Mouse (Mus musculus) fat pad, adult 2 months (tissue): ENCODE data around the gene Panx1.

Experiments used
- DNase-seq: peaks from one replicate; pipeline ENCODE4 v3.0.0-alpha.2; 2011; ENCODE audit warnings: low read depth, low spot score; ENCODE audit errors: extremely low read depth

Gene Panx1

DNA sequence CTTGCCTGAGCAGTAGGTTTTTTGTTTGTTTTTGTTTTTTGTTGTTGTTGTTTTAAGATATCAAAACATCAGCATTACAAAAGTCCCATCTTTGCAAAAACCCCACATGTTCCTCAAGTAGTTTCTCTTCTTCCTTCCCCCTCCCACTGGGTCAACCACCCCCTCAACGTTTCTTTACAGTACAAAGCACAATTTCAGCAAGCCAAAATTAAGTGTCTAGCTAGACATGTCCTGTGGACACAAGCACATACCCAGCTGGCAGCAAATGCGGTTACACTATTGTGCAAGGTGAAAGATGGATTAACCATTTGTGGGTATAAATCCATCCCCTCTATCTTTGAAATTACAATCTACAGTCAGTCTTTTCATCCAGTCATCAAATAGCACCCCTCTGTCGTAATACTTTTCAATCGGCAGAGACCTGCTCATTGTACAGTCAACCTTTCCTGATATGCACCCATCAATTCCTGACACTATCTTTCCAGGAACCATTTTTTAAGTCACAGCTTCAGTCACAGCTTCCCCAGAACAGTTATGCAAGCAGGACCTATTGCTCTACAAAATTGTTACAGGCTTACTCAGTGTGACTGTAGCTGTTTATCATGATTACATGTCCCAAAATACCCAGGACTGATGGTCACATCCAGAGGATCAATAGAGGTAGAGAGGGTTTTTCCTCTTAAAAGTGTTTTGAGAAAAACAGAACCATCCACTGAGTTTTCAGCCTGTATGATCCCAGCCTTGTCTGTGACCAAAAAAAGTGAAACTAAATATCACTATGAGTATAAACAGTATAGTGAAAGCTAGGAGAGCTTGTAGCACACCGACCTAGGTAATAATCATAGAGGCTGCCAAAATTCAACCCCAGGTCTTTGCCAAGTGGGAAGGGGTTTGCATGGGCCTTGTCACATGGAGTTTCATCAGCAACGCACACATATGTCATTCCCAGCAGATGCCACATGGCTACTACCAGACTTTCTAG is 70.7 kb downstream of the Panx1 start:
- DNase-seq: no peak

DNA sequence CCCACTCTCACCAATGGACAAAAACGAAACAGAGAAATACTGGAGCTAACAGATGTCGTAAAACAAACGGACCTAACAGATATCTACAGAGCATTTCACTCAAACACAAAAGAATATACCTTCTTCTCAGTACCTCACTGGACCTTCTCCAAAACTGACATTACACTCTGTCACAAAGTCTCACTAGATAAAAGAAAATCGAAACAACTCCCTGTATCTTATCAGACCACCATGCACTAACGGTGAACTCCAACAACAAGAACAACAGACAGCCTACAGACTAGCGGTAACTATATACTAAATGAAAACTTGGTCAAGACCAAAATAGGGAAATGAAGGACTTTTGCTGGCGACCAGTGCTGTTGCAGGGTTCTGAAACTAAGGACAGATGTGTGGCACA is 71.5 kb downstream of the Panx1 start:
- no peak for DNase-seq

DNA sequence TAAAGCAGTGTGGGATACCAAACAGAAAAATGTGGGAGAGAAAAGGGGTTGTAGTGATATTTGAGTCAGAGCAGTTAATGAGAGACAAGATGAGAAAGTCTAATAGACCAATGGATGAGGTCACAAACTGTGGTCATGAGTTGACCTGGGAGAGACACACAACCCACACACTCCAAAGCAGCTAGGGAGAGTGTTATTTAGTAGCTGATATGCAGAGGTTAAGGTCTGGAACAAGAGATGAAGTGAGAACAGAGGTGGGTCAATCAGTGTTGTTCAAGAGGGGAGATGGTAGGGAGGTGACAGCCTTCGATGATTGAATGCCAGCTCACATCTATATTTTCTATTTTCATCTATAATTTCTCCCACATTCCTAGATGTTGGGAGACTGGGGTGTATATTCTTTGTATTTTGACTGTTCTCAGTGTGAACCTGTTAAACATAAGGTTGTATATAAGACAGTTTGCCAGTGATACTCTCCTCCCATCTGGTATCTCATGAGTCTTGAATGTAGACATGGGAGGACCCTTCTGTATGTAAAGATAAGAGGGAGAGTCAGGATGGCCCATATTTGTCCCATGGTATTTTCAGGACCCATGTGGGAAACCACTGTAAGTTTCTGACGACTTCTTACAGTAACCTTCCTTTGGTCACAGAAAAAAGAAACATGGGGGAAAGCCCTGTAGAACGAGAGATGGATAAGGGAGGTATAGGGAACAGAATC is 74.3 kb downstream of the Panx1 start:
- DNase-seq: no peak

DNA sequence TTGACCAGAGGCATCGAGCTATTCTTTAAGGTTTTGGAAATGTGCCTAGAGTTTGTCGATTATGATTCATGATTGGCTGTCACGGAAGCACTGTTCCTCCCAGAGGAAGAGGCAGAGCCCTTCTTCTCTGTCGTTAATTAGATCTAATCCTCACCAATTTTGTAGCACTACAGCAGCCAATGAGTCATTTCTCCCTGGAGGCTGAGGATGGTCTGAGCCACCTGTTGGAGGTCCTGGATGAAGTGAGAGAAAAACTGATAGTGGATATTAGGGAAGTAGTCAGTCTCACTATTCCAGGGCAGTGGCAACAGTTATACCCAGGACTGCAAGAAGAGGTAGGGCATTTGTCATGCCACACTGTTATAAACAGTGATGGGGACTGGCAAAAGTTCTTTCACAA is 75.1 kb downstream of the Panx1 start:
- DNase-seq: no peak

DNA sequence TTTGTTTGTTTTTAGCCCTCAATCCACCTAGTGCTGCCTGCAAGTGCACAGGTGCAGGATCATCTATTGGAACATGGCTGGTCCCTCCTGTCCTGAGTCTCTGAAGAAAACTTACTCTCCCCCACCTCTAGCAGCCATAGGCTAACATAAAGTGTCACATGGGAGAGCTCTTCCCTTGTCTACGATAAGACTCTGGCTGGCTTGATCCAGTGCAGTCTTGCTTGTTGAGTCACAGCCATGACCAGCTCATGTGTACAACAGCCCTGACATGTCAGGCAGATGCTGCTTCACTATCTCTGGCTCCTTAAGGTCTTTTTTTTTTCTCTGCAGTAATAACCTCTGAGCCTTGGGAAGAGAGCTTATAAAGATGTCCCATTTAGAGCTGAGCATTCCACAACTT is 77.7 kb downstream of the Panx1 start:
- DNase-seq: no peak

DNA sequence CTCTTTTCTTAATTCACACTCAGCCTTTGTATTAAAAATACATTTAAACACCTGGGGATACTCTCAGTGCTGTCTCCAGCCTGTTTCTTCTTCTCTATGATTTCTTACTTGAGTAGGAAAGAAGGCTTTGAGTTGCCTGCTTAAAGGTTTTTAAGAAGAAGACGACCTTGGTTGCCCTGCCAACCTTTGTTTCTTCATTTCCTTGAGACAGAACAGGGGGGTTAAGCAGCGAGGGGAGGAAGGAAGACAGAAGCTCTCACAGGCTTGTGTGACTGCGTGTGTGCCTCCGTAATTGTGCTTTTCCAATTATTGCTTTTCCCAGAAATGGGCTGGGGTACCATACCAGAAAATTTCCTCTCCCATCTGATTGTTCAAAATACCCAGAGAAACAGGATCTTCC is 78.5 kb downstream of the Panx1 start:
- DNase-seq: no peak

DNA sequence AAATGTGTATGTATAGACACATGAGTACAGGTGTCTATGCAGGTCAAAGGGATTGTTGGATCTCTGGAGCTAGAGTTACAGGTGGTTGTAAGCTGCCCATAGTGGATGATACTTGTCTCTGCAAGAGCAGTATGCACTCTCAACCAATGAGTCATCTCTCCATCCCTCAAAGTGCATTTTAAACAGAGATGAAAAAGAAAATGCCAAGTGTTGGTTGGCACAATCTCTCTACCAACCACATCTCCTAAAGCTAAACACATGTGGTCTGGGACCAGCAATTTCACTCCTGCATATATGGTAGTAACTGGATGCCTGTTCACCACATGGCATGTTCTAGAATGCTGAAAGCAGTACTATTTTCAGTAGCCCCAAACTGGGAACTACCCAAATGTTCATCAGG is 79.9 kb downstream of the Panx1 start:
- no peak for DNase-seq

DNA sequence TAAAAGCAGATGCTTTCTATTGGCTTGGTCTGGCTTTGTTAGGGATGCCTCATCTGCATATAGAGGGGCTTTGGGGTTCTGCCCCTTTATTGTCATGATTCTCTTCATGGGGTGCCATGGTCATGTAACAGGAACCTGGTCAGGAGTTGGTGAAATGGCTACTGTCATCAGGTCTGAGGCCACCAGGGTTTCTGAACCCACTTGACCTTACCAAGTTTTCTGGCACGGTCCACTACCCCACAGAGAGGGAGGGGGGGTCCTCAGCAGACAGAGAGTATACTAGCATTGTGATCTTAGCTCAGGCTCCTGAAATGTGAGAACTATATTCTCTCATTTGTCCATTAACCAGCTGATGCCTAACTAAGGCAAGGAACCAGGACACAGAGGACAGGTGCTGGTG is 82.5 kb downstream of the Panx1 start:
- DNase-seq: no peak

DNA sequence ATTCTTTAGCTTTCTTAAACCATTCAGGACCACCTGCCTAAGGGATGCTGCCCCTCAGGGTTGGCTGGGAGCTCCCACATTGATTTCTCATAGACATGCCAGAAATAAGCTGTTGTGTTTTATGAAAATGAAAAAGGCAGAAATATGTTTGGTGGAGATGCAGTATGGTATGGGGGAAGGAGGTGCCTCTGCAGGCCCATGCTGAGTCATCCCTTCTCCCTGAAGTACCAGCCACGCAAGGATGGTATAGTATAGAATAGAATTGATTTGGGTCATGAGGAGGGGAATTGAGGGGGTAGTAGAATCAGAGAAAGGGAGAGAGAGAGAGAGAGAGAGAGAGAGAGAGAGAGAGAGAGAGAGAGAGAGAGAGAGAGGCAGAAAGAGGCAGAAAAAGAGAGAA is 90.6 kb downstream of the Panx1 start:
- no peak for DNase-seq
